9 mouse cellular contexts compared by ENCODE assay signal in genomic region chr14:100558378-100558777, GRCm38 (mm10).
A peak's percentile ranks its signal among the peaks of the same experiment; 100 is the strongest.
DNase-seq lines count a peak whose midpoint lies in the region; ATAC-seq and TF ChIP-seq lines count a peak whose summit lies in the region.
"Had no signal": no experiment of that assay in that cellular context is flagged by ENCODE, and none has a peak within 500 bp of the region (broad histone marks: within the 10 kb centered on the region; RNA-seq: fewer than 3 reads in every experiment).

No protein-coding gene starts in this region.

- peak; percentile 62 for ATAC-seq in intestine, embryonic 16.5 days

- TF ChIP-seq POLR2A in kidney, adult 2 months (IDR thresholded peaks at IDR 0.05; ENCODE audit: low read depth, low read length), result no peak

- no peak overlapping the region; the same call in 1 of the 2 replicates for H3K4me2 ChIP-seq in intestine, embryonic 16.5 days (ENCODE audit: low read depth, low read length)
- H3K4me2 ChIP-seq: embryonic facial prominence, embryonic 15.5 days had no signal

- no peak overlapping the region for H3K9ac ChIP-seq in intestine, embryonic 16.5 days (ENCODE audit: low read depth, low read length)
- H3K9ac ChIP-seq: embryonic facial prominence, embryonic 15.5 days had no signal

- H3K4me3 ChIP-seq in kidney, adult 2 months (ENCODE audit: insufficient read depth, low read depth, low read length), result no peak overlapping the region
- no peak overlapping the region for H3K4me3 ChIP-seq in intestine, embryonic 16.5 days (ENCODE audit: low read length)
- H3K4me3 ChIP-seq: embryonic facial prominence, embryonic 15.5 days had no signal

- intact Hi-C loops in gastrocnemius, postnatal 36 days (cut with DNase I), result no loop called here

- H3K27me3 ChIP-seq in kidney, adult 2 months (replicated peaks; ENCODE audit: control insufficient read depth, insufficient read depth, low read length), result no peaks in the 10 kb centered on the region
- no peaks in the 10 kb centered on the region for H3K27me3 ChIP-seq in intestine, embryonic 16.5 days (replicated peaks; ENCODE audit: control insufficient read depth, insufficient read depth, low read length)
- H3K27me3 ChIP-seq: embryonic facial prominence, embryonic 15.5 days had no signal

- TF ChIP-seq CTCF in kidney, adult 2 months (conservative IDR thresholded peaks at IDR 0.05; ENCODE audit: insufficient read depth, insufficient read length, low read depth, low read length), result no peak

- no peaks in the 10 kb centered on the region for H3K4me1 ChIP-seq in kidney, adult 2 months (ENCODE audit: control insufficient read depth, insufficient read depth, low read length)
- H3K4me1 ChIP-seq in intestine, embryonic 16.5 days (ENCODE audit: control insufficient read depth, insufficient read depth, low read length), result 0 out of 2 replicates have a peak, but pooled peaks cover 3% of the 10 kb centered on the region

- peak; percentile 19 for DNase-seq in kidney, adult 2 months
- no peak for DNase-seq in kidney, adult 11 months
- peak; percentile 29 to 31 for DNase-seq in adrenal gland, postnatal 36 days
- DNase-seq in gastrocnemius, postnatal 36 days, result peak; percentile 74 to 78
- peak; percentile 42 for DNase-seq in neural tube, embryonic 10.5 days (ENCODE audit: extremely low spot score, low spot score)
- DNase-seq in layer of hippocampus, adult 9-11 months, result no peak
- no peak for DNase-seq in urinary bladder, postnatal 10 days (ENCODE audit: low spot score)

- H3K27ac ChIP-seq in kidney, adult 2 months (ENCODE audit: insufficient read depth, low read depth, low read length), result no peak overlapping the region
- no peak overlapping the region for H3K27ac ChIP-seq in intestine, embryonic 16.5 days (ENCODE audit: low read length)
- H3K27ac ChIP-seq: embryonic facial prominence, embryonic 15.5 days had no signal

- H3K36me3 ChIP-seq in kidney, adult 2 months (ENCODE audit: control insufficient read depth, insufficient read depth, low read length), result no peaks in the 10 kb centered on the region
- H3K36me3 ChIP-seq in intestine, embryonic 16.5 days (ENCODE audit: control insufficient read depth, insufficient read depth, low read length), result no peaks in the 10 kb centered on the region
- H3K36me3 ChIP-seq: embryonic facial prominence, embryonic 15.5 days had no signal

- no peaks in the 10 kb centered on the region for H3K9me3 ChIP-seq in intestine, embryonic 16.5 days (ENCODE audit: control insufficient read depth, low read length)
- H3K9me3 ChIP-seq: embryonic facial prominence, embryonic 15.5 days had no signal

- 8% methylated on average over 4 of the region's 4 CpGs for WGBS in kidney, adult 2 months
- WGBS in intestine, embryonic 16.5 days, result 12% methylated on average over 4 of the region's 4 CpGs

Comparison
In these comparisons a context has a peak if more than half of its experiments do, and no peak if none do; other contexts are left out.
1. DNase-seq: peak in kidney, adult 2 months (single experiment), adrenal gland, postnatal 36 days (2 of 2), gastrocnemius, postnatal 36 days (2 of 2) and neural tube, embryonic 10.5 days (single experiment); none in kidney, adult 11 months (single experiment), layer of hippocampus, adult 9-11 months (single experiment) and urinary bladder, postnatal 10 days (single experiment).